Mouse (Mus musculus): Measurements from ENCODE around the gene Cdkn1a.
"Not testable (repeated sequence)": the region's sequence is repeated elsewhere in the genome, so short reads cannot be mapped to it uniquely, and the experiment has no call there.

Gene Cdkn1a

GRCm38 (mm10) chr17:29059581-29059980 is 31.2 kb upstream of the Cdkn1a start:
- DNase-seq: no peak

DNA sequence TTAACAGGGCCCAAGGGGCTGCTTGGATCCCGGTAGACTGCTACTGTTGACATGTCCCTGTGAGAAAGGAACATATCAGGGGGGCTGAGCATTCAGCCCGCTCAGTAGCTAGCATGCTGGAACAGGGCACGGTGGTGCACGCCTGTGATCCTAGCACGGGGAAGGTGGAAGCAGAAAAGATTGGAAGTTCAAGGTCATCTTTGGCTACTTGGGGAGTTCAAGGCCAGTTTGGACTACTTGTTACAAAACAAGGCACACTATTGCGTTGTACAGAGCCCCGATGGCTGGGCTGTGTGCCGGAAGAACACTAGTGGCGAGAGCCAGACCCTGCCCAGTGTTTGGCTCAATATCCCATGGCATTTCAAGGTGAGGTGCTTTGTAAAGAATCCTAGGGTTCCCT is 29.8 kb upstream of the Cdkn1a start:
- no peak for DNase-seq

GRCm38 (mm10) chr17:29062119-29063035 is 28.4 kb upstream of the Cdkn1a start:
- DNase-seq: no peak

DNA sequence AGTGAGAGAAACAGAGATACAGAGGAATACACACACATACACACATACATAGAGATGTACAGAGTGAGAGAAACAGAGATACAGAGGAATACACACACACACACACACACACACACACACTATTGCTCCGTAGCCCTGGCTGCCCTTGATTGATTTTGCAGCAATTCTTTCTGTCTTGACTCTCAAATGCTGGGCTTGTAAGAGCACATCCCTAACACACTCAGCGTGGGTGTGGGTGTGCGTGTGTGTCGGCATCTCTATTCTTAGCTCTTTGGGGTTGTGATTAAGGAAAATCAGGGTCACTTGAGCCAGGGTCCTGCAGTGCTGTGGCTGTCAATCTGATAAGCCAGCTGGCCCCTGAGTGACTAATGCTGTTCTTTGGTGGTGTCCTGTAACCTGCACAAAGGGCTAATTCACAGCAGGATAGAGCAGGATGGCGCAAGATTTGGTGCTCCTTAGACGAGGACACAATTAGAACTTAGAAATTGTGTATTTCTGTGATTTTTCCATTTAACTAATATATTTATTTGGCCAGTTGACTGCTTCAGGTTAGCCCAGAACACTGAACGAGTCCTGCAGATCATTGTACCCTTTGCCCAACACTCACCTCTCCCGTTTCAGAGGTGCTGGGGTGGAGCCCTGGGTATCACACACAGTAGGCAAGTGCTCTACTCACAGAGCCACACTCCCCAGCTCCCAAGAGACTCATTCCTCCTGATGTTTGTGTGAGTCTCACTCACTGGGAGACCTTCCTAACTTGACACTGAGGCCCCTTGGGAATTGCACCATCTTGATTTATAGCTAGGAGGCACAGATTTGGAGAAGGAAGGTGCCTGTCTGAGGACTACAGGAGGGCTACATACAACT is 27.4 kb upstream of the Cdkn1a start:
- no peak for DNase-seq

DNA sequence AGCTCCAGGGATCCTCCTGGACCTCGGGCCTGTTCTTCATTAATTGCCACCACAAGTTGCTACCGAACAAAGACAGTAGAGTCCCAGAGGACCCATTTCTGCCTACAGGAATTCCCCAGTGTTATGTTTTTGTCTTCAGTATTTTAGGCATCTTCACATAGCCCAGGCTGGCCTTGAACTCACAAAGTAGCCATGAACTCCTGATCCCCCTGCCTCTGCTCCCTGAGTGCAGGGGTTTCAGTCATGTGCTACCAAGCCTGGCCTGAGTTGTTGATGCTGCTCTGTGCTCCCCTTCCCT is 26.8 kb upstream of the Cdkn1a start:
- DNase-seq: no peak

GRCm38 (mm10) chr17:29065245-29065940 is 25.4 kb upstream of the Cdkn1a start:
- DNase-seq: no peak

DNA sequence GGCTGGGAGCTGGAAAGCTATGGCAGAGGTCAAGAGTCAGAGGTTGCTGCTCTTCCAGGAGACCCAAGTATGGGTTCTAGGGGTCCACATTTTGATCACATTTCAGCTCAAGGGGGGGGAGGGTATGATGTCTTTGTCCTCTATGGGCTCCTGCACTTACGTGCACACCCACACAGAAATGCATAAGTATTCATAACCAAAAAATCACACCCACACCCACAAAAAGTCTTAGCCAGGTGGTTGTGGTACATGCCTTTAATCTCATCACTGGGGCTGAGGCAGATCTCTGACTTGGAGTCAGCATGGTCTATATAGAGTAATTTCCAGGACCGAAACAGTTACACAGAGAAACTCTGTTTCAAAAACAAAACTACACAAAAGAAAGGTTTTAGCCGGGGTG is 24.8 kb upstream of the Cdkn1a start:
- DNase-seq: no peak

DNA sequence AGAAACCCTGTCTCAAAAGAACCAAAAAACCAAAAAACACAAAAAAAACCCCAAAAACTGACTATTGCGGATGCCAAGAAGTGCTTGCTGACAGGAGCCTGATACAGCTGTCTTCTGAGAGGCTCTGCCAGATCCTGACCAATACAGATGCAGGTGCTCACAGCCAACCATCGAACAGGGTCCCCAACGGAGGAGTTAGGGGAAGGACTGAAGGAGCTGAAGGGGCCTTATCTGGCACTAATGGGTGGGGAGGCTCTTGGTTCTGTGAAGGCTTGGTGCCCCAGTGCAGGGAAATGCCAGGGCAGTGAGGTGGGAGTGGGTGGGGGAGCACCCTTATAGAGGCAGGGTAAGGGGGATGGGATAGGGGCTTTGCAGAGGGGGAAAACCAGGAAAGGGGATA is 23.4 kb upstream of the Cdkn1a start:
- DNase-seq: not testable (repeated sequence)

- DNase-seq: no peak
Observed at GRCm38 (mm10) chr17:29067847-29068246, 22.9 kb upstream of the Cdkn1a start.

DNA sequence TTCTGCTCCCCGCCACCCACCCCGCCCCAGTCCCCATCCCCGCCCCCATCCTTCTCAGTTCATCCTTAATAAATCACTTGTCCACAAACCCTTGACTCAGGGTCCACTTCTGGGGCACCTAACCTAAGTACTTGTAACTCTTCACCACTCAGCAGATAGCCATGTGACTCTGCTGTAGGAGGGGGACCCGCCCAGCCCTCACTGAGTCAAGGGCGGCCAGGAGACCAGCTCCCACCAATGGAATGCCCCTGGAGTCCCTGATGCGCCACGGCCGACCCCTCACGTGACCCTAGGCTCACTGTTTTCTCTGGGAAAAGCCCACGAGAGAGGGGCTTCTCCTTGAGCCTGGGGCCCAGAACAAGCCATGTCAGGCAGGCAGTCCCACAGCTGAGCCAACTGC is 21.7 kb upstream of the Cdkn1a start:
- DNase-seq: no peak

GRCm38 (mm10) chr17:29071820-29072219 is 19.0 kb upstream of the Cdkn1a start:
- no peak for DNase-seq

DNA sequence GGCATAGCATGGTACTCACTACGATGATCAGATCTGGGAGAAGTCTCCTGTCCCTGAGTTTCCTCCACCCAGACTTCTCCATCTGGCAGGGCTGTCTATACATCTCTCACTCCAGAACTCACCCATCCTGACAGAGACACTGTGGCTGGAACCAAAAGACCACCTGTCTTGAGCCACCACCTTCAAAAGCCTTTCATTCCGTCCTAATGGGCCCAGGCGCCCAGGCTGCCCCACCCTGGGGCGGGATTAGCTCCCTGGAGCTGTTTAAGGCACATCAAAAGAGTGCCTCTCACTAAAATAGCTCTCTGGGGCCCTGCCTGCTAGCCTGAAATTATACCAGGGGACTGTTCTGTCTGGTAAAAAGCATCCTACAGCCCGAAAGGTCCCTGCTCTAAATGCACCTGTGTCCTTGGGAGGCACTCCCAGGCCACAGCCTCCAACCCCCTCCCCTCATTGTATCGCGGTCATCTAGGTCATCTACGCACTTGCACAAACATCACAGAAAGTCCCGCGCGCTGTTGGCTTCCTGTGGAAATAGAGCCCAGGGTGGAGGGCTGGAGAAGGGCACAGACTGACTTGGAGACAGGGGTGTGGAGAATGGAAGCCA is 18.0 kb upstream of the Cdkn1a start:
- no peak for DNase-seq

DNA sequence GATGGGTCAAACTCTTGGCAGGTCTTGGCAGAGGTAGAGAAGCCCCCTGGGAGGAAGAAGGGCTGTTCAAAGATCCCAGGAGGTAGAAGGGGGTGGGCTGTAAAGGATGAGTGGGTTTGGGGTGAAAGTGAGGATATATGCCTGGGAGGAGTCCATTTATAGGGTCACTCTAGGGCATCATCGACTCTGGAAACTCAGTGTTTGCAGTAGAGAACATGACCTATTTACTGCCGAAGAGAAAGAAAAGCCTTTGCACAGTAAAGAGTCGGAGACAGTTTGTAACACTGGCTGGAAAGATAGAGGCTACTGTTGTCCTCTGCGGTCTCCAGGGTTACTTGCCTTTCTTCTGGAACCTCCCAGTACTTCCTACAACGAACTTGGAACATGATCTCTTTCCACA is 17.5 kb upstream of the Cdkn1a start:
- no peak for DNase-seq

- no peak for DNase-seq
Observed at GRCm38 (mm10) chr17:29074085-29074484, 16.7 kb upstream of the Cdkn1a start.

- no peak for DNase-seq
Observed at GRCm38 (mm10) chr17:29076235-29076634, 14.5 kb upstream of the Cdkn1a start.

DNA sequence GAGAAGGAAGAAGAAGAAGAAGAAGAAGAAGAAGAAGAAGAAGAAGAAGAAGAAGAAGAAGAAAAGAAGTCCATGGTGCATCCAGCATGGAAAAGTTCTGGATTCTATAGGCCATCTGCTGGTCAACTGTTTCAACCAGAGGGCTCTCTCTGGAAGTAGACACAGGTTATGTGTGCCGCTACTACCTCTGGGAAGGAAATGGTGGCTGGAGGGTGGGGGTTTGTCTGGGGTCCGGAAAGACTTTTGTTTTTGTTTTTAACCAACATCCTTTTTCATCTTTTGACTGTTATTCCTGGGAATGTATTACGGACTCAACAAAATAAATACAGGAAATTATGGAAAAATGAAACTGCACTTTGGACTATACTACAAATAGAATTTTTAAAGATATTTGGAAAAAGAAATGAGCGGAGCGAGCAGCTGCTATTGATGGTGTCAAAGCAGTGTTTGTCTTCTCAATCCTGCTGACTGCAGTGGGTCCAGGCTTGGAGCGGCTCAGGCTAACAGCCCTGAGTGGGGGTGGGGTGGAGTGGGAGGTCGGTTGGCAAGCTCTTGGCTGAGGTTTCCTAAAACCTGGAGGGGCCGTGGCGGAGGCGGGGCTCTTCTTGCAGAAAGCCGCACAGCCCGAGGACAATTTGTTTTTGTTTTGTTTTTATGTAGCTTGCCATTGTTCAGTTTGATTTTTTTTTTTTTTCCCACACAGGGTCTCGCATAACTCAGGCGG is 12.8 kb upstream of the Cdkn1a start:
- DNase-seq: no peak

- peak in 1 of 2 experiments; percentile 27 for DNase-seq
Observed at GRCm38 (mm10) chr17:29078519-29079383, 12.0 kb upstream of the Cdkn1a start.

DNA sequence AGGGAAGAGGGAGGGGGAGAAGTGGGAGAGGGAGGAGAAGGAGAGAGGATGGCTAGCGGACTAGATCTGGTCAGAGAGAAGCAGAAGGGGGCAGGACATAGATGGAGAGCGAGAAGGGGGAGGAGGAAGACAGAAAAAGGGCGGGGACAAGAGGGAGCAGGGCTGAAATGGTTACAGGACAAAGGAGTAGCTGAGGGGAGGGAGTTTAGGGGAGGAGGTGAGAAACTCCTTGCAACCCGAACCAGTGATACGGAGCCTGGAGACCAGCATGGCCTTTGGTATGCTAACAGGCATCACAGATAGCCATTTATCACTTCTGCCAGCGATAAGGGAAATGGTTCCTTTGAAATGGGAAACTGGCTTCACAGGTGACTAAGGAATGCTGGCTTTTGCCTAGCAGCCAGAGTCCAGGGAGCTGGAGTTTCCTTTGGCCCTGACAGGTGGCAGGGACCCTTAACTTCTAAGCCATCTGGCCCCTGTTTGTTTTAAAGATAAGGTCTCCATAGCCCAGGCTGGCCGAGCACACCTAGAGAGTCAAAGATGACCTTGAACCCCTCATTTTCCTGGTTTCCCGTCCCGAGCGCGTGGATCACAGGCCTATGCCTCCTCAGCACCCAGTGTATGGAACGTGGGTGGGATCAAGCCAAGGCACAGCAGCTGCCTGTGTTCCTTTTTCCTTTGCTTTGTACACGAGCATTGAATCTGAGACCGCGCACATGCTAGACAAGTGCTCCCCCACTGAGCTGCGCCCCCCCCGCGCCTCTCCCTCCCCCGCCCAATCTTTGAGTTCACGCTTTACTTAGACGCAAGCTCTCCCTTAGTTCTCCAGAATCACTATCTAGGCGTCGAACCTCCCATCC is 9.8 kb upstream of the Cdkn1a start:
- DNase-seq: no peak

GRCm38 (mm10) chr17:29081618-29082381 is 9.0 kb upstream of the Cdkn1a start:
- peak; percentile 40 to 67 for DNase-seq

Data from thymus, adult 18-20 months (tissue).